Mouse (Mus musculus): ENCODE results near the gene Igfbp6. TPM values are rescaled to one million over a fixed set of nuclear protein-coding genes. Genes with fewer than 3 reads are reported as not detected.

The Igfbp6 gene
- polyA plus RNA-seq, 1 experiment = 25.5 TPM

DNA sequence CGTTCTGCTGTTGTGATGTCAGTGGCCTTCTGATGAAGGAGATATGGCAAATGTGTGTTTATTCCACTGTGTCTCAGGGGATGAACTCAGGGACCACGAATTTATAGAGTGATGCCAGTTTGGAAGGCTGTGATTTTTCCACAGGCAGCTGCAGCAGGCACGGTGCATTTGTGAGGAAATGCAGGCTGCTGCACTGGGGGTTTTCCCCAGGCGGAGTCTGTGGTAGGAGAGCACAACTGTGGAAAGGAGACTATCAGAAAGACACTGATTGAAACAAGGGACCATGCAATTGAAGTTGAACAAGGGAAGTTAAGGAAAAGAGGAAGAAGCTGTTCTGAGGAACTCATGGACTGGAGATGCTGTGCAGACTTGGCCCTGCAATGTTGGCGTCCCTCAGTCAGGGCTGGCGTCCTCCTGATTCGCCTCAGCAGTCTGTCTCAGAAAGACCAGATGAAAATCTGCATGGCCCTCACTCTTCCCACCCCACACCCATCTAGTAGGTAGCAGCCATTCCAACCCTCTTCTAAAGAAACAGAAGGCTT is 48.2 kb downstream of the Igfbp6 start:
- Histone ChIP-seq H3K4me1 (ENCODE audit: control insufficient read depth, insufficient read depth, low read length) (no peaks in the 10 kb centered on the region), H3K36me3 (ENCODE audit: control insufficient read depth, insufficient read depth, low read length) (no peaks in the 10 kb centered on the region), H3K4me3 (ENCODE audit: control insufficient read depth, low read depth, low read length) (no peak overlapping the region), H3K27me3 (ENCODE audit: control insufficient read depth, insufficient read depth, low read length) (no peaks in the 10 kb centered on the region), H3K27ac (ENCODE audit: control insufficient read depth, insufficient read depth, low read depth, low read length) (no peak overlapping the region)
- no peak for TF ChIP-seq CTCF (IDR thresholded peaks at IDR 0.05; ENCODE audit: control insufficient read depth, insufficient read depth, insufficient replicate concordance, low read depth, low read length)
- no peak for TF ChIP-seq POLR2A (IDR thresholded peaks at IDR 0.05; ENCODE audit: control insufficient read depth, low read depth, low read length)

DNA sequence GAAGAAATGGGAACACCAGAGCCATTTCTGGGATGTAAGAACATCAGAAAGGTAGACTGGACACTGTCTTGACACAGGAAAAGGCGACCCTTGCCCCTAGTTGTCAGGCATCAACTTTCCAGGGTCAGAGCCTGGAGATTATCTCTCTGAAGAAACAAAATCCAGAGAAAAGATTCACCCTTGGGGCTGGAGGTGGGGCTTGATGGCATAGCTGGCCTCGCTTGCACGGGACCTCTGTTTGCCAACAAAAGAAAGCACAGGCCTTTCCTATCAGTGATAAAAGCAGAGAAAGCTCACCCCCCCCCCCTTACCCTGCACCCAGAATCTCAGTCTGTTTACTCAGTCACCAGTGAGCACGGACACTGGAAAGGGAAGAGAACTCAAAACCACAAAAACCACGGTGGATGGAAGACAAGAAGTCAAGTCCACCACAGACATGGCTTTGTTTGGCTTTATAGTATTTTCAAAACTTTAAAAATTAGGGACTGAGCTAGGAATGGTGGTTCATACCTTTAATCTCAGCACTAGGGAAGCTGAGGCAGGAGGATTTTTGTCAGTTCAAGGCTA is 48.7 kb downstream of the Igfbp6 start:
- no peaks in the 10 kb centered on the region for H3K4me1 ChIP-seq (ENCODE audit: control insufficient read depth, insufficient read depth, low read length)
- H3K4me3 ChIP-seq (ENCODE audit: control insufficient read depth, low read depth, low read length) = no peak overlapping the region
- H3K36me3 ChIP-seq (ENCODE audit: control insufficient read depth, insufficient read depth, low read length) = no peaks in the 10 kb centered on the region
- H3K27ac ChIP-seq (ENCODE audit: control insufficient read depth, insufficient read depth, low read depth, low read length) = no peak overlapping the region
- H3K27me3 ChIP-seq (ENCODE audit: control insufficient read depth, insufficient read depth, low read length) = no peaks in the 10 kb centered on the region
- TF ChIP-seq CTCF (IDR thresholded peaks at IDR 0.05; ENCODE audit: control insufficient read depth, insufficient read depth, insufficient replicate concordance, low read depth, low read length) (no peak), POLR2A (IDR thresholded peaks at IDR 0.05; ENCODE audit: control insufficient read depth, low read depth, low read length) (no peak)

DNA sequence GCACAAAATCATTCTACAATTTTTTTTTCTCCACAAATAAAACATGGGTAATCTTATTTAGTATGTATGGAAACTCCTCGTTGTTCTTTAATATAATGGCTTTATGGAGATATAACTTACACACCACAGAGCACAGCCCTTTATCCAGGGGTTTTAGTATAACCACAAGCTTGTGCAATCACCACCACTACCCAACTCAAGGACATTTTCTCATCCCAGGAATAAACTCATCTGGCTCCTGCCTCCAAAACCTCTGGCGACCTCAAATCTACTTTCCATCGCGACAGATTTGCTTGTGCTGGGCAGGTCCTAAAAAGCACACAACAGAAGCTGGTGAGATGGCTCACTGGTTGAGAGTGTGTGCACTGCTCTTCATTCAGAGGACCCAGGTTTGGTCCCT is 49.5 kb downstream of the Igfbp6 start:
- Histone ChIP-seq H3K27ac (ENCODE audit: control insufficient read depth, insufficient read depth, low read depth, low read length) (no peak overlapping the region), H3K36me3 (ENCODE audit: control insufficient read depth, insufficient read depth, low read length) (no peaks in the 10 kb centered on the region), H3K4me1 (ENCODE audit: control insufficient read depth, insufficient read depth, low read length) (no peaks in the 10 kb centered on the region), H3K27me3 (ENCODE audit: control insufficient read depth, insufficient read depth, low read length) (no peaks in the 10 kb centered on the region), H3K4me3 (ENCODE audit: control insufficient read depth, low read depth, low read length) (no peak overlapping the region)
- no peak for TF ChIP-seq CTCF (IDR thresholded peaks at IDR 0.05; ENCODE audit: control insufficient read depth, insufficient read depth, insufficient replicate concordance, low read depth, low read length)
- no peak for TF ChIP-seq POLR2A (IDR thresholded peaks at IDR 0.05; ENCODE audit: control insufficient read depth, low read depth, low read length)

GRCm38 (mm10) chr15:102194439-102194838 is 50.3 kb downstream of the Igfbp6 start:
- Histone ChIP-seq H3K4me3 (ENCODE audit: control insufficient read depth, low read depth, low read length) (no peak overlapping the region), H3K27me3 (ENCODE audit: control insufficient read depth, insufficient read depth, low read length) (no peaks in the 10 kb centered on the region), H3K4me1 (ENCODE audit: control insufficient read depth, insufficient read depth, low read length) (no peaks in the 10 kb centered on the region), H3K27ac (ENCODE audit: control insufficient read depth, insufficient read depth, low read depth, low read length) (no peak overlapping the region), H3K36me3 (ENCODE audit: control insufficient read depth, insufficient read depth, low read length) (no peaks in the 10 kb centered on the region)
- TF ChIP-seq POLR2A (IDR thresholded peaks at IDR 0.05; ENCODE audit: control insufficient read depth, low read depth, low read length) = no peak
- no peak for TF ChIP-seq CTCF (IDR thresholded peaks at IDR 0.05; ENCODE audit: control insufficient read depth, insufficient read depth, insufficient replicate concordance, low read depth, low read length)

DNA sequence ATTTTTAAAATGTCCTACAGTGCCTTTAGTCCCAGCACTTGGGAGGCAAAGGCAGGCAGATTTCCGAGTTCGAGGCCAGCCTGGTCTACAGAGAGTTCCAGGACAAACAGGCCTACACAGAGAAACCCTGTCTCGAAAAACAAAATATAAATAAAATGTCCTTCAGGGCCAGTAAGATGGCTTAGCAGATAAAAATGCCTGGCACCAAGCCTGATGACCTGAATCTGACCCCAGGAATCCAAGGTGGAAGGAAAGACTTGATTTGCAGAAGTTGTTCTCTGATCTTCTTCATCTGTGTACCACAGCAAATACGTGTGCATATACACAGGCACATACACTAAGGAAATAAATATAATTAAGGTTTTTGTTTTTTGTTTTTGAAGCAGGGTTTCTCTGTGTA is 51.2 kb downstream of the Igfbp6 start:
- no peak for TF ChIP-seq CTCF (IDR thresholded peaks at IDR 0.05; ENCODE audit: control insufficient read depth, insufficient read depth, insufficient replicate concordance, low read depth, low read length)
- no peak for TF ChIP-seq POLR2A (IDR thresholded peaks at IDR 0.05; ENCODE audit: control insufficient read depth, low read depth, low read length)
- H3K27me3 ChIP-seq (ENCODE audit: control insufficient read depth, insufficient read depth, low read length) = no peaks in the 10 kb centered on the region
- H3K4me1 ChIP-seq (ENCODE audit: control insufficient read depth, insufficient read depth, low read length) = no peaks in the 10 kb centered on the region
- no peak overlapping the region for H3K4me3 ChIP-seq (ENCODE audit: control insufficient read depth, low read depth, low read length)
- H3K36me3 ChIP-seq (ENCODE audit: control insufficient read depth, insufficient read depth, low read length) = no peaks in the 10 kb centered on the region
- H3K27ac ChIP-seq (ENCODE audit: control insufficient read depth, insufficient read depth, low read depth, low read length) = no peak overlapping the region

GRCm38 (mm10) chr15:102198841-102199240 is 54.7 kb downstream of the Igfbp6 start:
- Histone ChIP-seq H3K27ac (ENCODE audit: control insufficient read depth, insufficient read depth, low read depth, low read length) (no peak overlapping the region), H3K27me3 (ENCODE audit: control insufficient read depth, insufficient read depth, low read length) (no peaks in the 10 kb centered on the region), H3K4me3 (ENCODE audit: control insufficient read depth, low read depth, low read length) (no peak overlapping the region), H3K36me3 (ENCODE audit: control insufficient read depth, insufficient read depth, low read length) (no peaks in the 10 kb centered on the region), H3K4me1 (ENCODE audit: control insufficient read depth, insufficient read depth, low read length) (peaks cover 4% of the 10 kb centered on the region; the same call in 1 of the 2 replicates)
- TF ChIP-seq POLR2A (IDR thresholded peaks at IDR 0.05; ENCODE audit: control insufficient read depth, low read depth, low read length) = no peak
- TF ChIP-seq CTCF (IDR thresholded peaks at IDR 0.05; ENCODE audit: control insufficient read depth, insufficient read depth, insufficient replicate concordance, low read depth, low read length) = no peak

Other genes starting within 250 kb of the Igfbp6 start
- gene Krt4, start 219.6 kb upstream of the Igfbp6 start, polyA plus RNA-seq (2012; rRNA removed) = 0.20 TPM in 1 of 2 replicates, not detected in the other
- 0.40 and 0.61 TPM in 2 replicates for gene Krt79, start 204.0 kb upstream of the Igfbp6 start, polyA plus RNA-seq (2012; rRNA removed)
- 0.48 and 0.63 TPM in 2 replicates for gene Krt78, start 190.1 kb upstream of the Igfbp6 start, polyA plus RNA-seq (2012; rRNA removed)
- 9.3 and 16.7 TPM in 2 replicates for gene Krt8, start 139.9 kb upstream of the Igfbp6 start, polyA plus RNA-seq (2012; rRNA removed)
- 0.52 and 5.1 TPM in 2 replicates for gene Krt18, start 116.2 kb upstream of the Igfbp6 start, polyA plus RNA-seq (2012; rRNA removed)
- gene Eif4b, start 70.6 kb upstream of the Igfbp6 start, polyA plus RNA-seq (2012; rRNA removed) = 75.6 and 75.9 TPM in 2 replicates
- 6.5 and 6.9 TPM in 2 replicates for gene Tns2, start 43.9 kb upstream of the Igfbp6 start, polyA plus RNA-seq (2012; rRNA removed)
- gene Spryd3, start 8.1 kb upstream of the Igfbp6 start, polyA plus RNA-seq (2012; rRNA removed) = 42.1 and 46.6 TPM in 2 replicates
- gene Soat2, start 6.2 kb downstream of the Igfbp6 start, polyA plus RNA-seq (2012; rRNA removed) = 0.12 and 0.14 TPM in 2 replicates
- gene Zfp740, start 58.9 kb downstream of the Igfbp6 start, polyA plus RNA-seq (2012; rRNA removed) = 9.9 and 11.3 TPM in 2 replicates
- gene Csad, start 60.4 kb downstream of the Igfbp6 start, polyA plus RNA-seq (2012; rRNA removed) = 23.1 and 27.3 TPM in 2 replicates
- 0.17 and 0.23 TPM in 2 replicates for gene Itgb7, start 87.6 kb downstream of the Igfbp6 start, polyA plus RNA-seq (2012; rRNA removed)
- gene Rarg, start 113.2 kb downstream of the Igfbp6 start, polyA plus RNA-seq (2012; rRNA removed) = 2.6 and 3.9 TPM in 2 replicates
- 0.08 and 0.10 TPM in 2 replicates for gene Gm9918, start 126.2 kb downstream of the Igfbp6 start, polyA plus RNA-seq (2012; rRNA removed)
- 12.1 and 14.3 TPM in 2 replicates for gene Mfsd5, start 135.1 kb downstream of the Igfbp6 start, polyA plus RNA-seq (2012; rRNA removed)
- 41.4 and 45.3 TPM in 2 replicates for gene Espl1, start 151.9 kb downstream of the Igfbp6 start, polyA plus RNA-seq (2012; rRNA removed)
- 296 and 331 TPM in 2 replicates for gene Pfdn5, start 181.8 kb downstream of the Igfbp6 start, polyA plus RNA-seq (2012; rRNA removed)
- gene Myg1, start 187.3 kb downstream of the Igfbp6 start, polyA plus RNA-seq (2012; rRNA removed) = 30.3 and 34.3 TPM in 2 replicates
- 41.5 and 43.5 TPM in 2 replicates for gene Aaas, start 206.4 kb downstream of the Igfbp6 start, polyA plus RNA-seq (2012; rRNA removed)
- gene Sp7, start 222.8 kb downstream of the Igfbp6 start, polyA plus RNA-seq (2012; rRNA removed) = 0.06 TPM in 1 of 2 replicates, not detected in the other